Mouse (Mus musculus) T-cell, adult 66 days (primary cell): ENCODE data around the gene Klrb1b. TPM values are rescaled to one million over a fixed set of nuclear protein-coding genes. Genes with fewer than 3 reads are reported as not detected.

ENCODE experiments used
- total RNA-seq, 2 experiments: library from RNA; stranded (reverse); gene quantifications; 3 replicates in 1 of 2; 4 replicates in 1 of 2; pipeline ENCODE4 v1.2.4; 2023

The Klrb1b gene
- total RNA-seq, result 1 to 10 TPM; 4.4 to 5.4 TPM

GRCm38 (mm10) chr6:128826132-128826531 lies at the start of gene Klrb1b, which contains the start of gene Gm44511:
Gene Klrb1b (minus strand): TSS chr6:128826331.
Gene Gm44511 (minus strand): TSS chr6:128826315.

GRCm38 (mm10) chr6:128789115-128789514 lies 37.0 kb downstream of the Klrb1b start, which contains the start of gene Klrb1c:
Gene Klrb1c (minus strand): TSS chr6:128789215.

Other genes with a start within 250 kb of the Klrb1b start
- gene A2ml1, start 244.7 kb downstream of the Klrb1b start, total RNA-seq, result not detected
- 1 to 10 TPM in 1 of 2 experiments, under 1 TPM in 1; 0.96 to 1.0 TPM for gene Klrb1a, start 202.8 kb downstream of the Klrb1b start, total RNA-seq
- gene Clec2h, start 163.9 kb downstream of the Klrb1b start, total RNA-seq, result 1 to 10 TPM in 1 of 2 experiments, not detected in 1; 1.8 TPM
- gene Klrb1, start 103.3 kb downstream of the Klrb1b start, total RNA-seq, result not detected
- 10 to 100 TPM; 10.5 to 15.8 TPM for gene Klrb1c, start 37.1 kb downstream of the Klrb1b start, total RNA-seq
- 1 to 10 TPM in 1 of 2 experiments, not detected in 1; 1.1 TPM for gene Gm44511, start within 50 bp of the Klrb1b start, total RNA-seq
- 10 to 100 TPM; 37.8 to 44.5 TPM for gene Clec2i, start 61.3 kb upstream of the Klrb1b start, total RNA-seq
- gene BC035044, start 64.8 kb upstream of the Klrb1b start, total RNA-seq, result 1 to 10 TPM; 4.6 to 6.6 TPM
- 10 to 100 TPM; 19.3 to 19.6 TPM for gene Clec2g, start 108.0 kb upstream of the Klrb1b start, total RNA-seq
- gene Klrb1f, start 219.6 kb upstream of the Klrb1b start, total RNA-seq, result 10 to 100 TPM; 10.5 to 12.2 TPM